Mouse (Mus musculus): ENCODE measurements around the gene Stpg3. TPM values are rescaled to one million over a fixed set of nuclear protein-coding genes. Genes with fewer than 3 reads are reported as not detected.
A peak's percentile ranks its signal among the peaks of the same experiment; 100 is the strongest.

Stpg3 gene
- polyA plus RNA-seq, 1 experiment from 2014 or later, result 0.11 TPM

- peak; percentile 98 for ATAC-seq (ENCODE audit: low FRiP score, low read depth)
- peaks cover 13% of the 10 kb centered on the region for H3K36me3 ChIP-seq
- 3% methylated on average over 41 of the region's 41 CpGs for WGBS
- H3K4me1 ChIP-seq, result peaks cover 18% of the 10 kb centered on the region
- H3K9me3 ChIP-seq, result no peaks in the 10 kb centered on the region
- peak overlapping the region; percentile 91 for H3K4me3 ChIP-seq
- H3K9ac ChIP-seq, result peak overlapping the region; percentile 68
- H3K27ac ChIP-seq, result peak overlapping the region; percentile 97
- H3K27me3 ChIP-seq, result no peaks in the 10 kb centered on the region
- H3K4me2 ChIP-seq (replicated peaks), result peak overlapping the region; percentile 64
Observed at GRCm38 (mm10) chr2:25224766-25225752, 10.6 kb upstream of the Stpg3 start.

GRCm38 (mm10) chr2:25224492-25224765 is 10.0 kb upstream of the Stpg3 start, which contains the start of gene Tubb4b:
Gene Tubb4b (minus strand): TSS chr2:25224702.
- H3K4me2 ChIP-seq (replicated peaks), result peak within 1 kb of the TSS; percentile 96
- peak within 1 kb of the TSS; percentile 89 for H3K9ac ChIP-seq
- H3K27me3 ChIP-seq, result no peaks in the 10 kb centered on the region
- no peak for ATAC-seq (ENCODE audit: low FRiP score, low read depth)
- H3K4me3 ChIP-seq, result peak within 1 kb of the TSS; percentile 91
- 0% methylated on average over 17 of the region's 17 CpGs for WGBS
- peaks cover 13% of the 10 kb centered on the region for H3K36me3 ChIP-seq
- H3K9me3 ChIP-seq, result no peaks in the 10 kb centered on the region
- H3K27ac ChIP-seq, result peak within 1 kb of the TSS; percentile 97
- peaks cover 18% of the 10 kb centered on the region for H3K4me1 ChIP-seq

GRCm38 (mm10) chr2:25223681-25224491 is 9.4 kb upstream of the Stpg3 start:
- H3K27me3 ChIP-seq, result peaks cover under 1% of the 10 kb centered on the region; the same call in 1 of the 2 replicates
- H3K4me2 ChIP-seq (replicated peaks), result peak overlapping the region; percentile 96
- peaks cover 13% of the 10 kb centered on the region for H3K36me3 ChIP-seq
- peak overlapping the region; percentile 91 for H3K4me3 ChIP-seq
- no peaks in the 10 kb centered on the region for H3K9me3 ChIP-seq
- peak overlapping the region; percentile 89 for H3K9ac ChIP-seq
- ATAC-seq (ENCODE audit: low FRiP score, low read depth), result peak; percentile 6
- WGBS, result 2% methylated on average over 49 of the region's 53 CpGs
- H3K27ac ChIP-seq, result peak overlapping the region; percentile 90
- peaks cover 16% of the 10 kb centered on the region for H3K4me1 ChIP-seq

- ATAC-seq (ENCODE audit: low FRiP score, low read depth), result no peak
- H3K4me3 ChIP-seq, result no peak overlapping the region
- peaks cover 3% of the 10 kb centered on the region; the same call in 1 of the 2 replicates for H3K27me3 ChIP-seq
- H3K9ac ChIP-seq, result no peak overlapping the region
- WGBS, result 70% methylated on average over 5 of the region's 5 CpGs
- H3K36me3 ChIP-seq, result peaks cover 13% of the 10 kb centered on the region
- H3K9me3 ChIP-seq, result no peaks in the 10 kb centered on the region
- no peak overlapping the region for H3K27ac ChIP-seq
- H3K4me2 ChIP-seq (replicated peaks), result no peak overlapping the region
- H3K4me1 ChIP-seq, result peaks cover 14% of the 10 kb centered on the region
Observed at GRCm38 (mm10) chr2:25221331-25221772, 6.9 kb upstream of the Stpg3 start.

- Histone ChIP-seq H3K9me3 (no peaks in the 10 kb centered on the region), H3K36me3 (peaks cover 13% of the 10 kb centered on the region), H3K27me3 (peaks cover 3% of the 10 kb centered on the region; the same call in 1 of the 2 replicates), H3K4me1 (peaks cover 4% of the 10 kb centered on the region), H3K4me3 (no peak within 1 kb of the TSS), H3K4me2 (replicated peaks) (no peak within 1 kb of the TSS), H3K27ac (no peak within 1 kb of the TSS), H3K9ac (no peak within 1 kb of the TSS)
- no peak for ATAC-seq (ENCODE audit: low FRiP score, low read depth)
Observed at GRCm38 (mm10) chr2:25218445-25218844, 4.0 kb upstream of the Stpg3 start, which contains the start of gene Fam166a. Gene Fam166a (plus strand): TSS chr2:25218745.

- no peak for ATAC-seq (ENCODE audit: low FRiP score, low read depth)
- H3K36me3 ChIP-seq, result peaks cover 10% of the 10 kb centered on the region
- WGBS, result 59% methylated on average over 2 of the region's 2 CpGs
- H3K4me2 ChIP-seq (replicated peaks), result no peak overlapping the region
- peaks cover 5% of the 10 kb centered on the region; the same call in 1 of the 2 replicates for H3K27me3 ChIP-seq
- H3K27ac ChIP-seq, result no peak overlapping the region
- H3K4me1 ChIP-seq, result no peaks in the 10 kb centered on the region
- H3K9me3 ChIP-seq, result no peaks in the 10 kb centered on the region
- H3K4me3 ChIP-seq, result no peak overlapping the region
- H3K9ac ChIP-seq, result no peak overlapping the region
Observed at GRCm38 (mm10) chr2:25217666-25218065, 3.2 kb upstream of the Stpg3 start.

- 63% methylated on average over 23 of the region's 23 CpGs for WGBS
- peaks cover 15% of the 10 kb centered on the region for H3K4me1 ChIP-seq
- ATAC-seq (ENCODE audit: low FRiP score, low read depth), result no peak
Observed at GRCm38 (mm10) chr2:25213266-25213865, 1.1 kb downstream of the Stpg3 start.

GRCm38 (mm10) chr2:25211121-25211670 is 3.2 kb downstream of the Stpg3 start, which contains the start of gene Nelfb:
Gene Nelfb (minus strand): TSS chr2:25211489.
- peaks cover 15% of the 10 kb centered on the region for H3K4me1 ChIP-seq
- H3K9ac ChIP-seq, result peak within 1 kb of the TSS; percentile 90
- peaks cover 3% of the 10 kb centered on the region; the same call in 1 of the 2 replicates for H3K27me3 ChIP-seq
- H3K4me2 ChIP-seq (replicated peaks), result peak within 1 kb of the TSS; percentile 94
- H3K9me3 ChIP-seq, result no peaks in the 10 kb centered on the region
- peak within 1 kb of the TSS; percentile 90 for H3K27ac ChIP-seq
- WGBS, result under 1% methylated on average over 44 of the region's 44 CpGs
- ATAC-seq (ENCODE audit: low FRiP score, low read depth), result peak; percentile 94
- H3K4me3 ChIP-seq, result peak within 1 kb of the TSS; percentile 71
- H3K36me3 ChIP-seq, result peaks cover 33% of the 10 kb centered on the region

More at GRCm38 (mm10) chr2:25213266-25213865, 1.1 kb downstream of the Stpg3 start:
- Histone ChIP-seq H3K27me3 (peaks cover 3% of the 10 kb centered on the region; the same call in 1 of the 2 replicates), H3K4me3 (no peak overlapping the region), H3K9ac (no peak overlapping the region), H3K9me3 (no peaks in the 10 kb centered on the region), H3K27ac (no peak overlapping the region), H3K4me2 (replicated peaks) (no peak overlapping the region), H3K36me3 (peaks cover 11% of the 10 kb centered on the region)

- peak overlapping the region; percentile 71 for H3K4me3 ChIP-seq
- peak overlapping the region; percentile 90 for H3K9ac ChIP-seq
- H3K4me1 ChIP-seq, result peaks cover 15% of the 10 kb centered on the region
- ATAC-seq (ENCODE audit: low FRiP score, low read depth), result peak; percentile 6; the same call in 1 of the 2 replicates
- peak overlapping the region; percentile 94 for H3K4me2 ChIP-seq (replicated peaks)
- under 1% methylated on average over 24 of the region's 24 CpGs for WGBS
- no peaks in the 10 kb centered on the region for H3K9me3 ChIP-seq
- peaks cover 38% of the 10 kb centered on the region for H3K36me3 ChIP-seq
- peaks cover 3% of the 10 kb centered on the region; the same call in 1 of the 2 replicates for H3K27me3 ChIP-seq
- H3K27ac ChIP-seq, result peak overlapping the region; percentile 90
Observed at GRCm38 (mm10) chr2:25210686-25211085, 3.8 kb downstream of the Stpg3 start.

GRCm38 (mm10) chr2:25207593-25207992 is 6.8 kb downstream of the Stpg3 start:
- Histone ChIP-seq H3K4me1 (peaks cover 15% of the 10 kb centered on the region), H3K9me3 (no peaks in the 10 kb centered on the region), H3K4me3 (no peak overlapping the region), H3K9ac (no peak overlapping the region), H3K4me2 (replicated peaks) (no peak overlapping the region), H3K27me3 (0 out of 2 replicates have a peak, but pooled peaks cover under 1% of the 10 kb centered on the region), H3K36me3 (peaks cover 69% of the 10 kb centered on the region), H3K27ac (no peak overlapping the region)
- ATAC-seq (ENCODE audit: low FRiP score, low read depth), result no peak
- WGBS, result 87% methylated on average over 1 of the region's 1 CpGs

GRCm38 (mm10) chr2:25203631-25204214 is 10.7 kb downstream of the Stpg3 start:
- H3K4me1 ChIP-seq, result no peaks in the 10 kb centered on the region
- H3K9ac ChIP-seq, result no peak overlapping the region
- peaks cover 99% of the 10 kb centered on the region for H3K36me3 ChIP-seq
- ATAC-seq (ENCODE audit: low FRiP score, low read depth), result no peak
- no peak overlapping the region for H3K27ac ChIP-seq
- H3K4me3 ChIP-seq, result no peak overlapping the region
- WGBS, result 75% methylated on average over 4 of the region's 4 CpGs
- H3K27me3 ChIP-seq, result no peaks in the 10 kb centered on the region
- no peaks in the 10 kb centered on the region for H3K9me3 ChIP-seq
- H3K4me2 ChIP-seq (replicated peaks), result no peak overlapping the region

All from limb, embryonic 13.5 days (tissue).